Mouse (Mus musculus): ENCODE data around the gene Poc1a. TPM values are rescaled to one million over a fixed set of nuclear protein-coding genes. Genes with fewer than 3 reads are reported as not detected.

The Poc1a gene
- polyA plus RNA-seq, 1 experiment = 32.6 TPM

- H3K4me3 ChIP-seq (ENCODE audit: insufficient read depth, low read length) = no peak overlapping the region
- 0 out of 2 replicates have a peak overlapping the region, but pooled peaks have one; percentile 18 for H3K27ac ChIP-seq (ENCODE audit: insufficient read depth, low read length)
- H3K4me1 ChIP-seq (ENCODE audit: control insufficient read depth, insufficient read depth, low read length) = peaks cover 18% of the 10 kb centered on the region
- TF ChIP-seq POLR2A (IDR thresholded peaks at IDR 0.05; ENCODE audit: extremely low read depth, insufficient read depth, low read length) = no peak
- TF ChIP-seq CTCF (IDR thresholded peaks at IDR 0.05; ENCODE audit: extremely low read depth, insufficient read depth, low read length) = no peak
These were observed 41.6 kb downstream of the Poc1a start for GRCm38 (mm10) chr9:106322497-106322896.

GRCm38 (mm10) chr9:106326241-106326640 lies 45.4 kb downstream of the Poc1a start:
- H3K27ac ChIP-seq (ENCODE audit: insufficient read depth, low read length) = no peak overlapping the region
- TF ChIP-seq POLR2A (IDR thresholded peaks at IDR 0.05; ENCODE audit: extremely low read depth, insufficient read depth, low read length) (no peak), CTCF (IDR thresholded peaks at IDR 0.05; ENCODE audit: extremely low read depth, insufficient read depth, low read length) (no peak)
- peaks cover 17% of the 10 kb centered on the region for H3K4me1 ChIP-seq (ENCODE audit: control insufficient read depth, insufficient read depth, low read length)
- H3K4me3 ChIP-seq (ENCODE audit: insufficient read depth, low read length) = no peak overlapping the region

- TF ChIP-seq CTCF (IDR thresholded peaks at IDR 0.05; ENCODE audit: extremely low read depth, insufficient read depth, low read length) = no peak
- peak; percentile 53; the same call in 1 of the 2 replicates for TF ChIP-seq POLR2A (IDR thresholded peaks at IDR 0.05; ENCODE audit: extremely low read depth, insufficient read depth, low read length)
- Histone ChIP-seq H3K4me3 (ENCODE audit: insufficient read depth, low read length) (no peak overlapping the region), H3K27ac (ENCODE audit: insufficient read depth, low read length) (peak overlapping the region; percentile 79), H3K4me1 (ENCODE audit: control insufficient read depth, insufficient read depth, low read length) (peaks cover 19% of the 10 kb centered on the region)
These were observed 46.4 kb downstream of the Poc1a start for GRCm38 (mm10) chr9:106327125-106327809.

GRCm38 (mm10) chr9:106328068-106328610 lies 47.3 kb downstream of the Poc1a start:
- H3K27ac ChIP-seq (ENCODE audit: insufficient read depth, low read length) = peak overlapping the region; percentile 79
- TF ChIP-seq POLR2A (IDR thresholded peaks at IDR 0.05; ENCODE audit: extremely low read depth, insufficient read depth, low read length) (no peak), CTCF (IDR thresholded peaks at IDR 0.05; ENCODE audit: extremely low read depth, insufficient read depth, low read length) (no peak)
- H3K4me3 ChIP-seq (ENCODE audit: insufficient read depth, low read length) = no peak overlapping the region
- peaks cover 17% of the 10 kb centered on the region for H3K4me1 ChIP-seq (ENCODE audit: control insufficient read depth, insufficient read depth, low read length)

- peak overlapping the region; percentile 50; the same call in 1 of the 2 replicates for H3K27ac ChIP-seq (ENCODE audit: insufficient read depth, low read length)
- peaks cover 17% of the 10 kb centered on the region for H3K4me1 ChIP-seq (ENCODE audit: control insufficient read depth, insufficient read depth, low read length)
- H3K4me3 ChIP-seq (ENCODE audit: insufficient read depth, low read length) = no peak overlapping the region
- TF ChIP-seq CTCF (IDR thresholded peaks at IDR 0.05; ENCODE audit: extremely low read depth, insufficient read depth, low read length) (no peak), POLR2A (IDR thresholded peaks at IDR 0.05; ENCODE audit: extremely low read depth, insufficient read depth, low read length) (no peak)
These were observed 48.1 kb downstream of the Poc1a start for GRCm38 (mm10) chr9:106328772-106329511.

GRCm38 (mm10) chr9:106332746-106333145 lies 51.9 kb downstream of the Poc1a start:
- H3K4me3 ChIP-seq (ENCODE audit: insufficient read depth, low read length) = no peak overlapping the region
- no peak overlapping the region for H3K27ac ChIP-seq (ENCODE audit: insufficient read depth, low read length)
- TF ChIP-seq CTCF (IDR thresholded peaks at IDR 0.05; ENCODE audit: extremely low read depth, insufficient read depth, low read length) (no peak), POLR2A (IDR thresholded peaks at IDR 0.05; ENCODE audit: extremely low read depth, insufficient read depth, low read length) (no peak)

GRCm38 (mm10) chr9:106337620-106338019 lies 56.8 kb downstream of the Poc1a start:
- Histone ChIP-seq H3K4me1 (ENCODE audit: control insufficient read depth, insufficient read depth, low read length) (peaks cover 12% of the 10 kb centered on the region), H3K4me3 (ENCODE audit: insufficient read depth, low read length) (no peak overlapping the region), H3K27ac (ENCODE audit: insufficient read depth, low read length) (peak overlapping the region; percentile 81)
- no peak for TF ChIP-seq CTCF (IDR thresholded peaks at IDR 0.05; ENCODE audit: extremely low read depth, insufficient read depth, low read length)
- TF ChIP-seq POLR2A (IDR thresholded peaks at IDR 0.05; ENCODE audit: extremely low read depth, insufficient read depth, low read length) = 0 out of 2 replicates have a peak, but pooled peaks have one; percentile 20

More at GRCm38 (mm10) chr9:106332746-106333145, 51.9 kb downstream of the Poc1a start:
- H3K4me1 ChIP-seq (ENCODE audit: control insufficient read depth, insufficient read depth, low read length) = peaks cover 16% of the 10 kb centered on the region

GRCm38 (mm10) chr9:106338462-106339172 lies 57.8 kb downstream of the Poc1a start:
- no peak for TF ChIP-seq CTCF (IDR thresholded peaks at IDR 0.05; ENCODE audit: extremely low read depth, insufficient read depth, low read length)
- TF ChIP-seq POLR2A (IDR thresholded peaks at IDR 0.05; ENCODE audit: extremely low read depth, insufficient read depth, low read length) = no peak
- Histone ChIP-seq H3K4me1 (ENCODE audit: control insufficient read depth, insufficient read depth, low read length) (peaks cover 14% of the 10 kb centered on the region), H3K27ac (ENCODE audit: insufficient read depth, low read length) (peak overlapping the region; percentile 81), H3K4me3 (ENCODE audit: insufficient read depth, low read length) (no peak overlapping the region)

GRCm38 (mm10) chr9:106339173-106339558 lies 58.3 kb downstream of the Poc1a start:
- TF ChIP-seq POLR2A (IDR thresholded peaks at IDR 0.05; ENCODE audit: extremely low read depth, insufficient read depth, low read length) = no peak
- TF ChIP-seq CTCF (IDR thresholded peaks at IDR 0.05; ENCODE audit: extremely low read depth, insufficient read depth, low read length) = no peak
- no peak overlapping the region for H3K4me3 ChIP-seq (ENCODE audit: insufficient read depth, low read length)

More at GRCm38 (mm10) chr9:106339173-106339558, 58.3 kb downstream of the Poc1a start:
- H3K4me1 ChIP-seq (ENCODE audit: control insufficient read depth, insufficient read depth, low read length) = peaks cover 14% of the 10 kb centered on the region
- H3K27ac ChIP-seq (ENCODE audit: insufficient read depth, low read length) = 0 out of 2 replicates have a peak overlapping the region, but pooled peaks have one; percentile 20
